Mouse (Mus musculus) liver, embryonic 14.5 days (tissue): Measurements from ENCODE around the gene Fam198a. TPM values are rescaled to one million over a fixed set of nuclear protein-coding genes. Genes with fewer than 3 reads are reported as not detected.
A peak's percentile ranks its signal among the peaks of the same experiment; 100 is the strongest.
"Not testable (repeated sequence)": the region's sequence is repeated elsewhere in the genome, so short reads cannot be mapped to it uniquely, and the experiment has no call there.

Source experiments
- ATAC-seq: fragments of 200-750 bp; cut with Nextera tagmentation; 2 replicates; pipeline ENCODE4 v1.8.0; 2017; ENCODE audit warnings: moderate number of reproducible peaks, mild to moderate bottlenecking, moderate library complexity; ENCODE audit not compliant: insufficient read depth
- DNase-seq, 3 experiments: peaks; one replicate each; pipeline ENCODE4 v3.0.0-alpha.2; 2012 to 2013; ENCODE audit warnings: low read depth in 3 of 3, low spot score in 3 of 3
- H3K27ac ChIP-seq: fragments of 300-500 bp; sonication (generic); 2 replicates; pipeline ENCODE4 v1.5.1; 2014; ENCODE audit warnings: moderate library complexity, mild to moderate bottlenecking, control low read depth, inconsistent platforms
- H3K27me3 ChIP-seq: fragments of 300-500 bp; sonication (generic); 2 replicates; pipeline ENCODE4 v1.6.1; 2014; ENCODE audit warnings: mild to moderate bottlenecking, low read length, moderate library complexity; ENCODE audit not compliant: control insufficient read depth, insufficient read depth
- H3K36me3 ChIP-seq: fragments of 300-500 bp; sonication (generic); replicated peaks from 2 replicates; pipeline ENCODE4 v1.6.1; 2014; ENCODE audit warnings: low read depth; ENCODE audit not compliant: control insufficient read depth, insufficient read depth
- H3K4me1 ChIP-seq, 2 experiments: fragments of 200-500 bp in 1 of 2; fragments of 300-500 bp in 1 of 2; sonication (generic) in 1 of 2; replicated peaks; 2 replicates each; pipeline ENCODE4 v1.6.1; 2012 to 2014; ENCODE audit warnings: antibody characterized with exemption in 1 of 2, inconsistent platforms in 1 of 2, low read length in 1 of 2; ENCODE audit not compliant: control insufficient read depth in 2 of 2, insufficient read depth in 2 of 2
- H3K4me2 ChIP-seq: fragments of 300-500 bp; sonication (generic); 2 replicates; pipeline ENCODE4 v1.6.1; 2014; ENCODE audit warnings: low read depth, mild to moderate bottlenecking, control low read depth, moderate library complexity
- H3K4me3 ChIP-seq, 2 experiments: fragments of 200-500 bp in 1 of 2; fragments of 300-500 bp in 1 of 2; sonication (generic) in 1 of 2; 2 replicates each; pipeline ENCODE4 v1.5.1; 2012 to 2014; ENCODE audit warnings: low read depth in 2 of 2, low read length in 2 of 2, mild to moderate bottlenecking in 2 of 2, control low read depth in 1 of 2, inconsistent platforms in 1 of 2, moderate library complexity in 1 of 2; ENCODE audit not compliant: insufficient read depth in 1 of 2
- H3K9ac ChIP-seq: fragments of 300-500 bp; sonication (generic); replicated peaks from 2 replicates; pipeline ENCODE4 v1.6.1; 2014; ENCODE audit warnings: mild to moderate bottlenecking, control low read depth, moderate library complexity
- H3K9me3 ChIP-seq: fragments of 300-500 bp; sonication (generic); 2 replicates; pipeline ENCODE4 v1.6.1; 2016; ENCODE audit warnings: low read length, mixed read lengths; ENCODE audit not compliant: control insufficient read depth
- CTCF ChIP-seq: IDR thresholded peaks from 2 replicates; pipeline ENCODE4 v1.5.1; 2016; ENCODE audit warnings: antibody characterized with exemption, low read depth, control low read depth
- EP300 ChIP-seq: IDR thresholded peaks from 2 replicates; pipeline ENCODE4 v1.6.1; 2016; ENCODE audit warnings: antibody characterized with exemption, low read depth
- WGBS: fragments of 180-500 bp; shearing (Covaris S2); extraction: QIAGEN DNeasy Blood & Tissue Kit; methylation state at CpG from one replicate; pipeline ENCODE4 v1.1.7; 2014; ENCODE audit not compliant: insufficient replicate concordance; 5-methylcytosine and 5-hydroxymethylcytosine counted together
- polyA plus RNA-seq, 2 experiments: library from polyadenylated mRNA; depleted of rRNA in 1 of 2; stranded (reverse) in 1 of 2; unstranded in 1 of 2; fragments of >200 nt; fragmentation: Nextera tagmentation in 1 of 2; extraction: Ambion mirVana in 1 of 2; gene quantifications; 2 replicates each; pipeline versions ENCODE4 v1.2.1 to v1.2.3; 2012 to 2014

Gene Fam198a
- polyA plus RNA-seq, 2 experiments = 0.08 to 0.10 TPM

GRCm38 (mm10) chr9:122013629-122014028 lies 62.8 kb downstream of the Fam198a start:
- DNase-seq (no peak), ATAC-seq (no peak)
- Histone ChIP-seq H3K4me1 (no peaks in the 10 kb centered on the region), H3K9me3 (no peaks in the 10 kb centered on the region), H3K4me3 (no peak overlapping the region), H3K36me3 (no peaks in the 10 kb centered on the region), H3K27me3 (no peaks in the 10 kb centered on the region), H3K27ac (no peak overlapping the region), H3K4me2 (no peak overlapping the region), H3K9ac (no peak overlapping the region)
- TF ChIP-seq CTCF (peak; percentile 20), EP300 (no peak)
- WGBS = 57% methylated on average over 4 of the region's 4 CpGs

GRCm38 (mm10) chr9:122014241-122014667 lies 63.5 kb downstream of the Fam198a start:
- Histone ChIP-seq H3K9me3 (no peaks in the 10 kb centered on the region), H3K36me3 (no peaks in the 10 kb centered on the region), H3K4me2 (no peak overlapping the region), H3K9ac (no peak overlapping the region), H3K4me1 (no peaks in the 10 kb centered on the region), H3K27ac (no peak overlapping the region), H3K4me3 (no peak overlapping the region), H3K27me3 (no peaks in the 10 kb centered on the region)
- DNase-seq (peak; percentile 30 to 41 (median 31)), ATAC-seq (0 out of 2 replicates have a peak, but pooled peaks have one; percentile 26)
- 16% methylated on average over 10 of the region's 10 CpGs for WGBS
- TF ChIP-seq EP300 (no peak), CTCF (peak; percentile 94)

DNA sequence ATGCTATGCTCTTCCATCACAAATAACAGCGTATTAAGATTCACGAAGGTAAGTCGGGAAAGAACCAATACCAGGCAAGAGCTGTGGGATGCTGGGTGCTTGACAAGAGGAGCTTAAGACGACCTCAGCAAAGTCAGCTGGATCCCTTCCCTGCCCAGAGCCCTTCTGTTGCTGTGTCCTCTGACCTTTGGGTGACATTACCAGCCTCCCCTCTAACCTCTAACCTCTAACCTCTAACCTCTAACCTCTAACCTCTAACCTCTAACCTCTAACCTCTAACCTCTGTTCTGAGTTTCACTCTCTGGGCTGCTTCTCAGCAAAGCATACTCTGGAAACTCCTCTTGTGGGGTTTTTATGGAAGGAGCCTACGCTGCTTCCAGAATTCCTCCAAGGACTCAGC lies 67.3 kb downstream of the Fam198a start:
- Histone ChIP-seq H3K4me1 (no peaks in the 10 kb centered on the region), H3K27me3 (no peaks in the 10 kb centered on the region), H3K36me3 (no peaks in the 10 kb centered on the region), H3K9me3 (no peaks in the 10 kb centered on the region), H3K27ac (no peak overlapping the region), H3K4me2 (no peak overlapping the region), H3K9ac (no peak overlapping the region), H3K4me3 (no peak overlapping the region)
- ATAC-seq = no peak
- no peak for DNase-seq
- TF ChIP-seq CTCF = no peak
- no peak for TF ChIP-seq EP300
- 64% methylated on average over 5 of the region's 5 CpGs for WGBS

- no peak overlapping the region for H3K4me3 ChIP-seq
- no peaks in the 10 kb centered on the region for H3K27me3 ChIP-seq
- 29% methylated on average over 8 of the region's 8 CpGs for WGBS
- TF ChIP-seq CTCF (peak; percentile 43), EP300 (no peak)
- H3K9me3 ChIP-seq = no peaks in the 10 kb centered on the region
- ATAC-seq (no peak), DNase-seq (no peak)
- no peaks in the 10 kb centered on the region for H3K4me1 ChIP-seq
- H3K4me2 ChIP-seq = no peak overlapping the region
- H3K9ac ChIP-seq = no peak overlapping the region
- H3K27ac ChIP-seq = no peak overlapping the region
- H3K36me3 ChIP-seq = no peaks in the 10 kb centered on the region
Observed at GRCm38 (mm10) chr9:122018782-122019395, 68.1 kb downstream of the Fam198a start.

GRCm38 (mm10) chr9:122020321-122020720 lies 69.5 kb downstream of the Fam198a start:
- no peaks in the 10 kb centered on the region for H3K9me3 ChIP-seq
- no peaks in the 10 kb centered on the region for H3K4me1 ChIP-seq
- no peaks in the 10 kb centered on the region for H3K27me3 ChIP-seq
- H3K36me3 ChIP-seq = no peaks in the 10 kb centered on the region
- H3K4me3 ChIP-seq = no peak overlapping the region
- TF ChIP-seq EP300 = no peak
- no peak for TF ChIP-seq CTCF
- ATAC-seq (no peak), DNase-seq (no peak)
- WGBS = 59% methylated on average over 4 of the region's 4 CpGs
- no peak overlapping the region for H3K27ac ChIP-seq
- H3K9ac ChIP-seq = no peak overlapping the region
- no peak overlapping the region for H3K4me2 ChIP-seq

GRCm38 (mm10) chr9:122021171-122021570 lies 70.4 kb downstream of the Fam198a start:
- H3K4me1 ChIP-seq, H3K27me3 ChIP-seq, H3K4me2 ChIP-seq, ATAC-seq, H3K9ac ChIP-seq, H3K36me3 ChIP-seq, H3K27ac ChIP-seq, H3K9me3 ChIP-seq, DNase-seq, H3K4me3 ChIP-seq: not testable (repeated sequence)
- WGBS = 53% methylated on average over 4 of the region's 4 CpGs
